Mouse (Mus musculus): Measurements from ENCODE around the gene Ncoa7. TPM values are rescaled to one million over a fixed set of nuclear protein-coding genes. Genes with fewer than 3 reads are reported as not detected.
"Not testable (repeated sequence)": the region's sequence is repeated elsewhere in the genome, so short reads cannot be mapped to it uniquely, and the experiment has no call there.

Ncoa7 gene
- total RNA-seq, 2 experiments from 2014 or later, result 5.6 to 9.6 TPM

DNA sequence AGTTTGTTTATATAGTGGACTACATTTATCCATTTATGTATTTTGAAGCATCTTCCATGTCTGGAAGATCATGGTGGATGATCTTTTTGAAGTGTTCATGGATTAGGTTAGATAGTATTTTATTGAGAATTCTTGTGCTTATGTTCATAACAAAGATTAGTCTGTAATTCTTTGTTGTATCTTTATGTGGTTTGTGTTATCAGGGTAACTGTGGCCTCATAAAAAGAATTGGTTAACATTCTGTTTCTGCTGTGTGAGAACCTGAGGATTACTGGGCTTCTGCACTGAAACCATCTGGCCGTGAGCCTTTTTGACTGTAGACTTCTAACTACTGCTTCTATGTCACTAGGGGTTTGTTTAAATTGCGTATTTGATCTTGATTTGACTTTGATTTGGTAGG, 136.5 kb downstream of the Ncoa7 start:
- DNase-seq, result no peak

DNA sequence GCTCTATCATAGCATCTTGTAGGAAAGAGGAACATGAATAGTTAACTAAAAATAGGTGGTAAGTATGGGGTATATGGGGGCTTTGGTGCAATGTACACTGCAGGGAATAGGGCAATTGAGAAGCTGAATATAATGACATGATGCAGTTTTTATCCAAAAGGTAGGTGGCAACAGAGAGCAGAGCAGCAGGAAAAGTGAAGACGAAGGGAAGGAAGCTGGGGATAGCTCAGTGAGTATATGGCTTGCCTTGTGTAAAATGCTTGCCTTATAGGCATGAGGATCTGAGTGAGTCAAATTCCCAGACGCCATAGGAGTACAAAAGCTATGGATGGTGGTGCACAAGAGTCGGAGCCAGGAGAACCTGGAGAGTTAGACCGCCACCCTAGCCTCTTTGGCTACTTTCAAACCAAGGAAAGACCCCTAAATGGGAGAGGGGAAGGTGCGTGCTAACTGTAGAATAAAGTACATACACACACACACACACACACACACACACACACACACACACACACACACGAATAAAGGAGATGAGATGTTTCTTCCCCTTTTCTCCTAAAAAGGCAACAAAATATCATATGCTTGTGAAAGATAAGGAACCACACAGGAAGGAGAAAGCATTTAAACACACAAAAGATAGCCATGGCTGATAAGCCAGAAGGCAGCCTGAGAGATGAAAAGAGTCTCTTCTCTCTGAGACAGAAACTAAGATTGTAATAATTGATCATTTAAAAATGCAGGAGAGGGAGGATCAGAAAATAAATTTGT, 142.4 kb downstream of the Ncoa7 start:
- no peak for DNase-seq

DNA sequence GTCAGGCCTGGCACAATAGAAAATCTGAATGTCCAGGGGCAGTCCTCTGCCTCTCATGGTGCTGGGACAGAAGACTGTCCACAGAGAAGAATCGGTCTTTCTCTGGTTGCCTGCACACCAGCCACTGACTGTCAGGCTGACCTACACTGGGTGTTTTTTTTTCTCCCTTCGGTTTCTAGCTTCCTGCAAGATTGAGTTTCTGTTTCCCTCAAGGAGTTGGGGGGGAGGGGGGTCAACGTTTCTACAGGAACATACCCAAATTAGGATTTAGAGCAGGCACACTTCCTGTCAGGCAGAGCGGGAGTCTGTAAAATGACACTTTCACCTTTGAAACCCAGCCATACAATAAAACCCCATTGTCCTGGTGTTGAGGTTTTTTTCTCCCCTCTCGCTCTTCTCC, 147.5 kb downstream of the Ncoa7 start:
- DNase-seq, result no peak

DNA sequence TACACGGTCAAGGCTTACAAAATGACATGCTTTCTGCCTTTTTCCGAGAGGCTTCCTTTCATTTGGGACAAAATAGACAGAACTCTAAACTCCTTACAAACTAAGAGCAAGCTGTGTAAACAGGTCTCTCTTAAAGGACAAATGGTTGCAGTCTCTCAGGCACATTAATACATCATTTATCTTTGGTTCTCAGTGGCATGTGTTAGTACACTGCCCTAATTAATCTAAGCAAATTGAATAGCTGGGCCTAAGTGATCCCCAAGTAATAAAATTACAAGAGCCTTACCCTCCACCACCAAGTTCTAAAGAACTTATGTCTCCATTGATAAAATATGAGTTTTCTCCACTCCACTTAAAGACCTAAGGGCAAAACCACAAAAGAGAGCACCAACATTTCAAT, 155.4 kb downstream of the Ncoa7 start:
- DNase-seq, result no peak

DNA sequence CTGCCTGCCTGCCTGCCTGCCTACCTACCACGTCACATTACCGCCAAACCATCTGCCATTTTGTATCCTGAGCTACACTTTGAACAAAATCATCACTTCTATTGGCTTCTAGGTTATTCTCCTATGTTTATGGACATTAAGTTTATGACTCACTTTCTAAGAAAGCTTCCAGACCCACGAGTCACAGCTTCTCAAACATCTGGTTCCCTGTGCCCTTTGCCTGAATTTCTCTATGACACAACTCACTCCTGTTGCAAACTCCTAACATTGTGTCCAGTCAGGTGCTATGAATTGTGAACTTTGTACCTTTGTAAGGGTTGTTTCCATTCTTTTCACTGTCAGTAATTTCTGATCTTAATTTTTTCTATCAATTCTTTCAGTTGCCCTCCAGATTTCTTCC, 164.9 kb downstream of the Ncoa7 start:
- DNase-seq, result no peak

DNA sequence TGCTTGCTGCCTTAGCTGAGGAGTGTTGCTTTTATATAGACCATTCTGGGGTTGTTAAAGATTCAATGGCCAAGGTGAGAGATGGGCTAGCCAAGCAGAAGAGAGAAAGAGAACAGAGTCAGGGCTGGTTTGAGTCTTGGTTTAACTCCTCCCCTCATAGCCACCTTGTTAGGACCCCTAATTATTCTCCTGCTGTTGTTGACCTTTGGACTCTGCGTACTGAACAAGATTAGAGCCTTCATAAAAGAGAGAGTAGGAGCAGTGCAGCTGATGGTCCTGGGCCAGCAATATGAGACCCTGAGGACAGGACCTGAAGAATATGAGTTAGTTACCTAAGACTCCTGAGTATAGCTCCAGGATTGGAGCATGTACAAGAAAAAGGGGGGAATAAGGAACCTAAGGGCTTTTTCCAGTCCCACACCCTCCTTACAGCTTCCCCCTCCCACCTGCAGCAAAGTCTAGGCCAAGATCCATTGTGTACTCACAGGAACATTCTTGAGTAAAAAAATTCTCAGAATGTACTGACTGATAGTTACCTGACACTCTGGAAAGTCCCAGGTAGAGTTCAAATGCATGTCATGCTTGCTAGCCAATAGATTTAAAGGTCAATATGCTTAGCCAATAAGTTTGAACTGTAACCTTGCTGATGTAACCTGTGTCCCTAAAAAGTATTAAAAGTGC, 166.5 kb downstream of the Ncoa7 start:
- not testable (repeated sequence) for DNase-seq

DNA sequence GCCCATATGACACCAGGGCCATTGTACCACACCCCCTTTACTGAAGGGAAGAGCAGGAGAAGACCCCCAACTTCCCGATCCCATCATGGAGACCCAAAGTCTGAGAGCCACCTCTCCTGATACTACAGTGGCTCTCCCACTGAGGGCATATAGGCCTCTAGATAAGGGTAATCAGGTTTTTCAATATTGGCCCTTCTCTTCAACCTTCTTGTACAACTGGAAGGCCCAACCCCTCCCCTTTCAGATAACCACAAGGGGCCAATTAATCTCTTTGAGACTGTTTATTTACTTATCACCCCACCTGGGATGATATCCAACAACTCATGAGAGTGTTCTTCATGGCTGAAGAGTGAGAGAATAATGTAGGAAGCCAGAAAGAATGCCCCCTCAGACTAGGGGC, 170.4 kb downstream of the Ncoa7 start:
- no peak for DNase-seq

DNA sequence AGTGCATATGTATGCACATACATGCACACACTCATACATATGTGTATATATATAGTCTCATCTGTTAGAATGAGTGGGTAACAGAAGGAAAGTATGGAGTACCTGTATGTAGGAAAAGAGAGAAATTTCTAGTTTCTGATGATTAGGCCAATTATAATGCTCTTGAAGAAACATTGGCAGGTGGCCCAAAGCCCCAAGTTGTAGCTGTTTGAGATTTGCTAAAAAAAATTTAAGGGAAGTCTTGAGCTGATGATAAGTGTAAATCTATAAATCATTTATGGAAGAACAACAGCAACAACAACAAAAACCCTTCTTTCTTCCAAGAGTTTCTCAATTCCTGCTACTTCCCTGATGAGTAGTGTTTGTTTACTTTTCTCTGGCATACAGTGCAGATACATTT, 173.1 kb downstream of the Ncoa7 start:
- DNase-seq, result no peak

DNA sequence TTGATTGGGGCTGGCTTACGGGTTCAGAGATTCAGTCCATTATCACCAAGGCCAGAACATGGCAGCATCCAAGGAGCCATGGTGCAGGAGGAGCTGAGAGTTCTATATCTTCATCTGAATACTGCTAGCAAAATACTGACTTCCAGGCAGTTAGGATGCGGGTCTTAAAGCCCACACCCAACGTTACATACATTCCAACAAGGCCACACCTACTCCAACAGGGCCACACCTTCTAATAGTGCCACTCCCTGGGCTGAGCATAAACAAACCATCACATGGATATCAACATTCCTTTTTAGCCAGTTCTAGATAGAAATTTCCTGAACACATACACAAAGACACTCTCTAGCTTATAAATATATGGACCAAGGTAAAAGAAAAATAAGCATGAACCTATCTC, 173.6 kb downstream of the Ncoa7 start, which contains the start of gene Hint3:
Hint3 (minus strand) TSS at position 120 of the 400 bp plus-strand sequence.
- DNase-seq, result no peak

DNA sequence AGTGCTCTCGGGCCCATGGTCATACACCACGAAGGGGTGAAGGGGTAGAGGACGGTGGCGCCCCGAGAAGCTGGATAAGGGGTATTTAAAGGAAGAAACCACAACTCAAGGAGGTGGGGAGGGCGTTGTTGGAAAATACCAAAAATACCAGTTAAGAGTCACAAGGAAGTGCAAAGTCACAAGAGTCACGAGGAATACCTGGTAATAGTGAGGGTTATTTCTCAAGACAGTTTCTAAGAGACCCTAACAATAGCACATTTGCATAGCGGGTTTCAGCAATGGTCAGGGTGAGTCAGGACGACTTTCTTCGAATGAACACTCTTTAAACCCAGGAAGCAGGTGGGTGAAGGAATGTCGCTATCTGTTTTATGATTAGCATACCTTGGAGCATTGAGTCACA, 174.7 kb downstream of the Ncoa7 start:
- DNase-seq, result not testable (repeated sequence)

DNA sequence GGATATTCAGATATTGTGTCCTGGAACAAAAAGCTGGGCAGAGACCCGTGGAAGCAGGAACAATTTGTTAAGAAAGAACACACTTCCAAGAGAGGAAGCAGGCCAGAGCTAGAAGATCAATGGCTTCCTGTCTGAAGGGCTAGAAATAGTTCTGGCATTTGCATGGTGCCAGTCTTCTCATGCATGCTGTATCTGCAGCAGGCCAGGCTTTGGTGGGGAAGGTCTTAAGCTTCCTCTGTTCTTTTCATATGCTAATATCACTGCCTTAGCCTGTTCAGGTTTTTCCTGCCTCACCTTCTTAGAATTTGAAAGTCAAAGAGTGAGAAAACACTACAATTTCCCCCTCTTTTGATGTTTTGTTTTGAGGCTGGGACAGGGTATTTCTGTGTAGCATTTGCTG, 175.6 kb downstream of the Ncoa7 start:
- DNase-seq, result no peak

DNA sequence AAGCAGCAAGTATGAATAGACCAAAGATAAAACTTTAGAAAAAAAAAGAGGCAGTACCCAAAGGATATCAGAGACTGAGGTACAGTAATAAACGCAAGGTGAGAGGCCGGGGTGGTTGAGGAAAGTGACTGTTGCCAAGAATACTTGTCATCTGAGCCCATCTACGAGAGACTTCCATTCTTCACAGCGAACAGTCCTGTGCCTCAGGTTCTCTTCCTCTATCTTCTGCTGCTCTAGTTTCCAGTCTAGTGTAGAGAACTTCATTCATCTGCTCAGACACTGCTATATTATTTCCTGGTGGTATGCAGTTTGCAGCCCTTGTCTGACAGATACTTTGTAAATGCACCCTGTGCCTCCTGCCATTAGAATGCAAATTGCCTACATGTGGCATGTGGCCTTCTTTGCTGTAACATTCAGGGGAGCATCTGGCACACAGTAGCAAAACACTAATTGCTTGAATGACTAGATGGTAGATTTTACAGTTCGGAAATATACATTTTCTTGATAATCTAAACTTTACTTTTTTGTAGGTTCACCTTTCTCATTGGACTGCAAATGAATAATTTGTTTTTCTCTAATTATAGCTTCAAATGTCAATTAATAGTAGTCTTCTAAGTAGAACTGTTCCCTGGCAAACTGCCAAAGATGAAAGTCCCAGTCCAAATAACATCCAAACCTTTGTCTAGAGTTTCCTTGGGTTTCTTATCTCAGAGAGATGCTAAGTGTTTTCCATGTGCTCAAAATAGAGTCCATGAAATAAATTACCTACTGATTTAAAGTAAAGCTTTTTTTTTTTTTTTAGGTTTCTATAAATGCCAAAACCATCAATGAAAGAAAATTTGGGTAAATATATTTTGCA, 178.7 kb downstream of the Ncoa7 start:
- no peak for DNase-seq

DNA sequence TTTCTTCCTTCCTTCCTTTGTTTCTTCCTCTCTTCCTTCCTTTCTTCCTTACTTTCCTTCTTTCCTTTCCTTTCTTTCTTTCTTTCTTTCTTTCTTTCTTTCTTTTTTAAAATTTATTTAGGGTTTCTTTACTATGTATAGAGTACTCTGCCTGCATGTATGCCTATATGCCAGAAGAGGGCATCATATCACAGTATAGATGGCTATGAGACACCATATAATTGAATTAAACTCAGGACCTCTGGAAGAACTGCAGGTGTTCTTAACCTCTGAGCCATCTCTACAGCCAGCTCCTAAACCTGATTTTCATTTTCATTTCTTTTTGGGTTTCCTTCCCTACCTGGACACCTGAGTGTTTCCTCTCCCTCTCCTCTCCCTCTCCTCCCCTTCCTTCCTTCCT, 180.2 kb downstream of the Ncoa7 start:
- DNase-seq, result no peak

DNA sequence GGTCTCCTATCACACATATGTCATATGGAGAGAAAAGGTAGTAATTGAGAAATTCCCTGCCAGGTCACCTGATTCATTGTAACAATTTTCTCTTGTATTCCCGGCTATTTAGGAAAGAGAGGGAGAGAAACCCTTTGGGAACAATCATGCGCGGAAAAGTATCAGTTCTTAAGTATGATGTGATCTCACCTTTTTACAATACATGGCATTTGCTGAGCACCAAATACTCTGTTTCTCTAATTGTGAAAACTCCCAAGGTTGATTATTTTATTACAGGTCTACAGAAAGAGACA, 184.3 kb downstream of the Ncoa7 start:
- no peak for DNase-seq

DNA sequence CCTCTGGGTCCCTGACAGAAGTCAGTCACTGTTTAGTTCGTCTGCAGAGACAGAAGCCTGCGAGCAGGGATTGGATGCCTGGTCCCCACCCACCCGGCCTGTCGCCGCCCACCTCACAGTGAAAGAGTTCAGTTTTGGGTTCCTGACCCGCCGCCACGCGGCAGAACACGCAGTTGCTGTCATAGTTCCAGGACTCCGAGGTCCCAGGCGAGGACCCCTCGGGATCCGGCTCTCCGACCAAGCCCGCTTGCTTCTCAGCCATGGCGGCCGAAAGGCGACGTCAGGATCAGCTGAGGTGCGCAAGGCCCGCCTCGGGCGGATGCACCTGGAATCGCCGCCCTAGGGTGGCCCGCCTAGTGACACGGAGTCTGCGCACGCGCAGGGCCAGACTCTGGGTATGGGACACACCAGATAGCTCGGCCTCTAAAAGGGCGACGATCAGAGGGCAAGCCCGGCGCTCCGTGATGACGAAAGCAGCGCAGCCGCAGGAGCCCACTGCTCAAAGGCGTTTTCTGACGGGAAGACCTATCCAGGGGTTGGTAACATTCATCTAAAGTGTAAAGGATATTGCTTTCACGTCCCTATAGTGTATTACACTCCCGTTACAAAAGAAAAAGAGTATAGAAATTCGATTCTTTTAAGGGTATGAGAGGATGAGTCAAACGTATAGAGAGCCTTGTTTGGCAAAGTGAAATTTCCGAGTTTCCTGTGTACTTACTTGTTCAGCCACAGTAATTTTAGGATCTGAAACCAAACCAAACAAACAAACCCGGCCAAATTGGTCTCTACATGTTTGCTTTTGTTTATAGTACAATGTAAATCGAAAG, 184.8 kb downstream of the Ncoa7 start:
- DNase-seq, result peak; percentile 98

DNA sequence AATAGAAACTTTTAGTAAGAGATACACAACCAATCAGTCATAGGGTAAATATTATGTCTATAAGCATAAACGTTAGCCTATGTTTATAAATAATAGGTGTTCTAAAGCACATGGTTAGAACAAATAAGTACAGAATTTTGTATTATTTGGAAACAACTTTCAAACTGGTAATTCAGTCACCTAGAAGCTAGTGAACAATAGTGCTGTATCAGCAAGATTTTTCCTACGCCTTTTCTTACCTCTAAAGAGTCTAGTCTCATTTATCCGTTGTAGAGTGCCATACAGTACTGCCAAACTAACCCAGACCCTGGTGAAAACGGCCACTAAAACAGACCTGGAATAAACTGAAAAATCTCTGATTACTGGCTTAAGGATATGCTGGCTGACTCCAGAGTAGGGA, 190.1 kb downstream of the Ncoa7 start:
- no peak for DNase-seq

DNA sequence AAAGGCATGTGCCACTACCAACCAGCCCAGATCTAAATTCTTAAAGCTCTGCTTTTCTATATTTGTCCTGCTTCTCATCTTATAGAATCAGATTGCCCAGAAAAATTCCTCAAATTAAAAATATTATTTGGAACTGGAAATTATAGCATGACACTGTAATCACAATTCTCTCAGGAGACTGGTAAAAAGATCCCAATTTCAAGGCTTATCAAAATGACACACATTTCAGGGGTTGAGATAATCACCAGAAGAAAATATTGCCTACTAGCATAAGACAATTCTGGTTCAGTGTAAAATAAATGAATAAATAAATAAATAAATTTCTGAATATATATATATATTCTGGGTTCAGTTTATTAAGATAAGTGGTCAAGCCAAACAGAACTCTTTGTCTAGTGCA, 193.5 kb downstream of the Ncoa7 start:
- no peak for DNase-seq

DNA sequence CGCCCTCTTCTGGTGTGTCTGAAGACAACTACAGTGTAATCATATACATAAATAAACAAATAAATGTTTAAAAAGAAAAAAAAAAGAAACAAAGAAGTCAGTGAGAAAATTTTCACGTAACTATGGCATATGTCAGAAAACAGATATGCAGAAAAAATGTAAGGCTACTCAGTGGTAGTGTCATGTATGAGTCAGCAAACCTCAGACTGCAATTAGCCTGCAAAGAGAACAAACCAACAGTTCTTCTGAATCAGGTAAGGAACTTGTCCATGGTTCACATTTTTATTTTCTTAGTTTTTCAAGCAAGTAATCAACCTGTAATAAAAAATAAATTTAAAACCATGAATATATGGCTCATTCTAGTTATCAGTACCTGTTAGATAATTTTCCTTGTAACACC, 195.0 kb downstream of the Ncoa7 start:
- no peak for DNase-seq

DNA sequence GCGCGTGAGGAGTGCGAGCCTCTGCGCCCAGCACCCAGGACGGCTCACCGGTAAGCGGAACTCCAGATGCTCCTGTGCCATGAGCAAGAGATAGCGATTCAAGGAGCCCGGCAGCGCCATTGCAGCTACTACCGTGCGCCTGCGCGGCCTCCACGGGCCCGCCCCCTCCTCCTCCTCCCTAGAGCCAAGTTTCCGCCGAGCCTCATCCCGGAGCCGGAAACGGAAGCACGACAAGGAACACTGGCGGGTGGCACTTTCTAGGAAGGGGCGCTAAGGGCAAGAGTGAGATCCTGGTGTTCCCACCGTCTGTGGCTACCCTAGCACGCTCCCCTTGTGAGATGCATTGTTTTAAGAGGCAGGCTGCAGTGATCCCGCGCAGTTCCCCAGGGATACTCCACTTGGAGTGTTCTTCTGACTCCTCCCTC, 202.6 kb downstream of the Ncoa7 start, which contains the start of gene Trmt11:
Trmt11 (minus strand) TSS at position 208 of the 425 bp plus-strand sequence.
- peak; percentile 88 for DNase-seq

DNA sequence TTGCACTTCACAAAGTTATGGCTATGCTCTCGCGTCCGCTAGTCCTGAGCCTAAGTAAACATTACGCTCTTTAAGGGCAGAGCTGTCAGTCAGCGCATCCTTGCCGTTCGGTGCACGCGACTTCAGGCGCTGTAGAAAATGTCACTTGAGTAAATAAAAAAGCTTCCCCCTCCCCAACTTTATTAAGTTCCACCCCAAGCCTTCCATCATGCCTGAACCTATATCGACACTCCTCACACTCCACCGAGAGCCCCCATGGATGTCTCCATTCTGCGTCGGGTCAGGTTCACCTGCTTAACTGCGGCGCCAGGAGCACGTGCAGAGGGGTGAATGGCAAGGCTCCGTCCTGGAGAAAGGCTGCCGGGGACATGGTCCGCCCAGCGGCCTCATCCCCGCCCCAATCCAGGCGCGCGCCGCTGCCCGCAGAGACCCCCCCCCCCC, 203.0 kb downstream of the Ncoa7 start:
- no peak for DNase-seq

DNA sequence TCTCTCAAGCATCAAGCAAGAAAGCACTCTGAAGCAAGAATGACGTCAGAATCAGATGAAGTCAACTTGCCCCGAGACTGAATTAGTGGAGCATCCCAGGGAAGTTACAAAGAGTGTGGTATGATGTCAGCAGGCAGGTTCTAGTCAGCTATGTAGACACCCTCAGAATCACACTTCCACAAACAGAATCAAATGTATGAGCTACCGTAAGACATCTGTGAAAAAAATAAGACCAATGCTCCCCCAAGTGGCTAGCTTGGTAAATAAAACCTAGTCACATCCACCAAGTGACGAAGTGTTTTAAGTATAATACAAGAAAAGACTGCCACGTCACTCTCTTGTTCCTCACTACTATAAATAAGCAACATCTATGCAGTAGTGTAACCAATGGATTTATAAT, 216.1 kb downstream of the Ncoa7 start:
- no peak for DNase-seq

DNA sequence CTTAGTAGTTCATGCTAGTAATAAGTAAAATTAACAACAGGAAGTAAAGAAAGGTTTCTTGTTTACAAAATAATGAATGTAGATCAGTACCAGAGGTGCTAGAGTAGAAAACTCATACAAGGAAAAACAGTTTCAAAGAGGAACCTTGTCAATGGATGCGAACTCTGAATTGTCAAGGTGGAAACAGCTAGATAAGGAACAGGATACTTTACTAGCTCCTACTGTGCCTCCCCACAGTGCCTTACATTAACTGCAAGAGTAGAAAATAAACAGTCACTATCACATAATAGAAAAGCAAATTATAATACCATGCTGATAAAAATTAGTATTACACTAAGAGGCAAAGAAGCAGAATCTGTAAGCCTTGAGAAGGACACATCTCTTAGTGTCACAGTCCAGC, 217.4 kb downstream of the Ncoa7 start:
- no peak for DNase-seq
